Mouse (Mus musculus) hindbrain, postnatal 0 days (tissue): ENCODE data around the gene Tead3. TPM values are rescaled to one million over a fixed set of nuclear protein-coding genes. Genes with fewer than 3 reads are reported as not detected.
"Not testable (repeated sequence)": the region's sequence is repeated elsewhere in the genome, so short reads cannot be mapped to it uniquely, and the experiment has no call there.

Source experiments
- ATAC-seq: fragments of 200-750 bp; cut with Nextera tagmentation; 2 replicates; pipeline ENCODE4 v1.8.0; 2017; ENCODE audit warnings: mild to moderate bottlenecking, moderate TSS enrichment, moderate library complexity
- DNase-seq: peaks from one replicate; pipeline ENCODE4 v3.0.0-alpha.2; 2015; ENCODE audit warnings: low spot score
- H3K27ac ChIP-seq: fragments of 300-500 bp; sonication (generic); 2 replicates; pipeline ENCODE4 v1.5.1; 2014; ENCODE audit warnings: mild to moderate bottlenecking
- H3K27me3 ChIP-seq: fragments of 300-500 bp; sonication (generic); 2 replicates; pipeline ENCODE4 v1.6.1; 2014; ENCODE audit warnings: low read length, mixed read lengths; ENCODE audit not compliant: insufficient read depth
- H3K36me3 ChIP-seq: fragments of 300-500 bp; sonication (generic); 2 replicates; pipeline ENCODE4 v1.6.1; 2014; ENCODE audit warnings: low read length, mixed read lengths; ENCODE audit not compliant: insufficient read depth
- H3K4me1 ChIP-seq: fragments of 300-500 bp; sonication (generic); 2 replicates; pipeline ENCODE4 v1.6.1; 2014; ENCODE audit warnings: antibody characterized with exemption, low read length, mixed read lengths; ENCODE audit not compliant: insufficient read depth
- H3K4me2 ChIP-seq: fragments of 300-500 bp; sonication (generic); 2 replicates; pipeline ENCODE4 v1.6.1; 2014; ENCODE audit warnings: low read depth, mild to moderate bottlenecking, low read length, moderate library complexity, mixed read lengths
- H3K4me3 ChIP-seq: fragments of 300-500 bp; sonication (generic); 2 replicates; pipeline ENCODE4 v1.5.1; 2014; ENCODE audit warnings: low read length
- H3K9ac ChIP-seq: fragments of 300-500 bp; sonication (generic); replicated peaks from 2 replicates; pipeline ENCODE4 v1.6.1; 2014; ENCODE audit warnings: mild to moderate bottlenecking, low read length, moderate library complexity, mixed read lengths
- H3K9me3 ChIP-seq: fragments of 300-500 bp; sonication (generic); 2 replicates; pipeline ENCODE4 v1.6.1; 2016; ENCODE audit warnings: low read length, mixed read lengths
- CTCF ChIP-seq: IDR thresholded peaks from 2 replicates; pipeline ENCODE4 v1.5.1; 2016; ENCODE audit warnings: antibody characterized with exemption, control low read depth, low read depth
- WGBS: fragments of 180-500 bp; shearing (Covaris S2); extraction: QIAGEN DNeasy Blood & Tissue Kit; methylation state at CpG from one replicate; pipeline ENCODE4 v1.1.7; 2014; 5-methylcytosine and 5-hydroxymethylcytosine counted together
- polyA plus RNA-seq: library from polyadenylated mRNA; unstranded; fragments of >200 nt; fragmentation: Nextera tagmentation; extraction: Ambion mirVana; gene quantifications from 2 replicates; pipeline ENCODE4 v1.2.1, GENCODE M21; 2015
- total RNA-seq: library from RNA; depleted of rRNA; stranded (reverse); fragments of >200 nt; gene quantifications from 2 replicates; pipeline ENCODE4 v1.2.3, GENCODE M21; 2014

Gene Tead3
- total and polyA plus RNA-seq, 2 experiments from 2014 or later, result 1.7 to 9.4 TPM

DNA sequence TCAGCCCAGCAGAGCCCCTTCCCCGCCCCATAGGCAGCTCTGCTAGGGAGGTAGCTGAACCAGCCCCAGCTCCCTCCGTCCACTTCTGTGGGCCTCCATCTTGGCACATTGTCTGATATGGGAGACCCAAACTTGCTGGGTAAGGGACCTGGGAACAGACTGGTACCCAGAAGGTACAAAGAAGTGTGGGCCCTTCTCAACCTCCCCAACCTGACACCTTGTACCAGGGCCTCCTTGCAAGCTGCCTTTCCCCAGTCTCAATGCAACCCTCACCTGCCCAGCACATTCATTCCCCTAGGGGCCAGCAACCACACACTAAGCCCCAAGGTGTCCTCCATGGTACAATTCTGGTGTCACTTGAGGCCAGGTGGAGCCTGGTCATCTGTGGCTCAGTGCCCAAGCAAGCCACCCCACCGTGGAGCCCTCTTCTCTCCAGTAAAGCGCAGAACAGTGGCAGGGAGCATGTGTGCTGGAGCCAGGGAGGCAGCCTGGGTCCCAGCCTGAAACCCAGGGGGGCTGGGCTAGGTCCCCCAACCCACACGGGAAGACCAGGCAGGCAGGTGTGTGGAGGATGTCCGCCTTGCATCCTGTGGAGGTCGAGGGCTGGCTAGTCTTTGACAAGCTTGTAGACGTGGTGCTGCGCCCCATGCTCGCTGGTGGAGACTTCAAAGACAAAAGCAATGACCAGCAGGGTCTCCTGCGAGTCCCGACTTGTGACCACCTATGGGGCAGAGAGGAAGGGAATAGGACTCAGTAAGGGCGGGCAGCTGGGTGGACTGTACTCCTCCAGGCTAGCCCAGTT is 18.3 kb downstream of the Tead3 start:
- ATAC-seq (no peak), DNase-seq (no peak)
- Histone ChIP-seq H3K4me1 (peaks cover 17% of the 10 kb centered on the region), H3K9me3 (no peaks in the 10 kb centered on the region), H3K4me2 (no peak overlapping the region), H3K4me3 (no peak overlapping the region), H3K9ac (no peak overlapping the region), H3K27me3 (no peaks in the 10 kb centered on the region), H3K36me3 (peaks cover 15% of the 10 kb centered on the region), H3K27ac (no peak overlapping the region)
- no peak for TF ChIP-seq CTCF
- 45% methylated on average over 13 of the region's 13 CpGs for WGBS

DNA sequence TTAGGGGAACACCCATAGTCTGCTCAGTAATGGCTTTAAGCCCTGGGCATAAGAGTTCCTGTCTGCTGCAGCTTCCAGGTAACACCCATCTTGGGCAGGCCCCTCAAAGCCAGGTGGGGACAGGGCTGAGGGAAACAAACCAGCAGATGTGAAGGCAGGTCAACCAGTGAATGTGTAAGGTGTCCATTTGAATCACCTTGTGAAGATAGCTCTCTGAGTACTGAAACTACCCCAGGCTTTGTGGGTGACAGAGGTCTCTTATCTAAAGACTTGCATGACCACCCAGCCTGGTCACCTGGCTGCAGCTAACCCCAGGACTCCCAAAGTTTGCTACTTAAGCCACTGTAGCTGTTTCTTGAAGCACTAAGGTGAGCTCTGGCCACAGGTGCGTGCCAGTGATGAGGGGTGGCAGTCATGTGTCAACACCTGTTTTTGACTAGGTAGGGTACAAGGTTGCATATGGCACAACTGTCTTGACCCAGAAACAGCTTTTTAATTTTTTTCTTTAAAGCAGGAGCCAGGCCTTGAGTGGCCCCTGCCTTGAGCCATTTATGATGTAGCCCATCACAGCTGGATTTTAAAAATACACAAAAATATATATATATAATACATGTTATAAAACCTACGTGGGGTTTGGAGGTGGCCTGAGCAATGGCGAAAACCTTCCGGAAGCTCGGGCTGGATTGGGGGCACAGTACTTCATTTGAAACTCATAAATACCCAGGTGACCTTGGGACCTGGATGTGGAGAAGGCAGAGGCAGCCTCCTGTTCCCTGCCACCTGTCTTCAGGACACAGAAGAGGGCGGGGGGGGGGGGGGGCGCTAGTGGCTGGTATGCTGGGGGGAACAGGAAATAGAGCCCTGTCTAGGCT is 19.1 kb downstream of the Tead3 start:
- Histone ChIP-seq H3K4me2 (no peak overlapping the region), H3K9ac (no peak overlapping the region), H3K4me1 (peaks cover 17% of the 10 kb centered on the region), H3K9me3 (no peaks in the 10 kb centered on the region), H3K36me3 (peaks cover 15% of the 10 kb centered on the region), H3K27ac (no peak overlapping the region; the same call in 1 of the 2 replicates), H3K27me3 (no peaks in the 10 kb centered on the region), H3K4me3 (no peak overlapping the region)
- ATAC-seq (no peak), DNase-seq (no peak)
- TF ChIP-seq CTCF, result no peak
- WGBS, result 40% methylated on average over 7 of the region's 7 CpGs

DNA sequence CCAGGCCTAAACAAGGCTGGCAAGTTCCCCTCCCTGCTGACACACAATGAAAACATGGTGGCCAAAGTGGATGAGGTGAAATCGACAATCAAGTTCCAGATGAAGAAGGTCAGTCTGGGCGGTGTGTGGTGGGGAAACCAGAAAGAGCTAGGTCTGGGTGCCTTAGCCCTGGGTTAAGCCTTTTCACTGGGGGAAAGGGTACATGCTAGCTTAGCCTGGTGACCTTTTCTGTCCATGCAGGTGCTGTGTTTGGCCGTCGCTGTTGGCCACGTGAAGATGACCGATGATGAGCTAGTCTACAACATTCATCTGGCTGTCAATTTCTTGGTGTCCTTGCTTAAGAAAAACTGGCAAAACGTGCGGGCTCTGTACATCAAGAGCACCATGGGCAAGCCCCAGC is 20.0 kb downstream of the Tead3 start:
- not testable (repeated sequence) for H3K4me3 ChIP-seq, ATAC-seq, DNase-seq, H3K27ac ChIP-seq, H3K9ac ChIP-seq, H3K27me3 ChIP-seq, H3K4me2 ChIP-seq, H3K9me3 ChIP-seq
- WGBS, result 79% methylated on average over 6 of the region's 8 CpGs
- peaks cover 17% of the 10 kb centered on the region for H3K4me1 ChIP-seq
- H3K36me3 ChIP-seq, result peaks cover 15% of the 10 kb centered on the region

DNA sequence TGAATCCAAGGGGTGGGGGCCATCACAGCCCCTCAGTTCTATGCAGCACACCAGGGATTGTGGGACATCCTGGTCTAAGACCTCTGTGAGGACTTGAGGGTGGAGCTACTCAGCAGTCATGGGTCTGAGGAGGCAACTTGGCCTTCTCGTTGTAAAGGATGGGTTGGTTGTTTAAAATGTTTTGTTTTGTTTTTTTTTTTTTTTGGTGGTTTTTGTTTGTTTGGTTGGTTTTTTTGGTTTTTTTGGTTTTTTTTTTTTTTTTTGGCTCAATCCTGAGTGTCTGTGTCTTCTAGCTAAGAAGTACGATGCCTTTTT is 20.4 kb downstream of the Tead3 start:
- no peak for DNase-seq
- Histone ChIP-seq H3K9me3 (no peaks in the 10 kb centered on the region), H3K4me3 (peak overlapping the region; percentile 67), H3K27me3 (no peaks in the 10 kb centered on the region), H3K4me2 (peak overlapping the region; percentile 88), H3K27ac (no peak overlapping the region), H3K4me1 (peaks cover 17% of the 10 kb centered on the region), H3K9ac (no peak overlapping the region; the same call in 1 of the 2 replicates), H3K36me3 (peaks cover 15% of the 10 kb centered on the region)
- no peak for TF ChIP-seq CTCF
- 49% methylated on average over 2 of the region's 2 CpGs for WGBS
- ATAC-seq, result no peak

DNA sequence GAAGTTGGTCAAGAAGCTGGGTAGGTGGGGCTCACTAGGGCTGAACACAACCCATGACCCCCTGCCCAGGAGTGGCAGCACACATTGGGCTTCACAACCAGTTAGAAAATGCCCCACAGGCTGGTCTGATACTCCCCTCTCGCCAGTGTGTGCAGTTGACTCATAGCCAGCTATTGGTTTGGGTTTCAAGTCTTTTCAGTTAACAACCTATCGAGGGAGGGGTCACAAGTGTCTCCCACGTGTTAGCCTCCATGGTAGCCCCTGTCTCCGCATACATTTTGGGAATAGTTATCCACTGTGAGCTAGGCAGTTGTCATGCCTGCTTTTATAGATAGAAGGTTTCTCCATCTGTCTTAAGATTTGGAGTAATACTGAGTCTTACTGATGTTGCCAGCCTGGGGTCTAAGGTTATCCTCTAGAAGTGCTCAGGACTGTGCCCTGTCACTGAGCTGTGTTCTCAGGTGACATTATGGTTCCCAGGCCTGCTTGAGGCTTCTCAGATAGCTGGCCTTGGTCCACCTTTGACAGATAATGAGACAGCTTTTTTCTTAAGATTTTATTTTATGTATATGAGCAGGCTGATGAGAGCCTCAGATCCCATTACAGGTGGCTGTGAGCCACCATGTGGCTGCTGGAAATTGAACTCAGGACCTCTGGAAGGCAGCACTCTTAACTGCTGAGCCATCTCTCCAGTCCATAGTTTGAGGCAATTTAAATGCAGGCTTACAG is 20.9 kb downstream of the Tead3 start:
- peak overlapping the region; percentile 88 for H3K4me2 ChIP-seq
- no peaks in the 10 kb centered on the region for H3K27me3 ChIP-seq
- H3K27ac ChIP-seq, result peak overlapping the region; percentile 96
- peak overlapping the region; percentile 75 for H3K9ac ChIP-seq
- 6% methylated on average over 4 of the region's 4 CpGs for WGBS
- peaks cover 17% of the 10 kb centered on the region for H3K4me1 ChIP-seq
- no peaks in the 10 kb centered on the region for H3K9me3 ChIP-seq
- H3K4me3 ChIP-seq, result peak overlapping the region; percentile 67
- peaks cover 15% of the 10 kb centered on the region for H3K36me3 ChIP-seq
- DNase-seq, result no peak
- no peak for TF ChIP-seq CTCF
- ATAC-seq, result no peak

DNA sequence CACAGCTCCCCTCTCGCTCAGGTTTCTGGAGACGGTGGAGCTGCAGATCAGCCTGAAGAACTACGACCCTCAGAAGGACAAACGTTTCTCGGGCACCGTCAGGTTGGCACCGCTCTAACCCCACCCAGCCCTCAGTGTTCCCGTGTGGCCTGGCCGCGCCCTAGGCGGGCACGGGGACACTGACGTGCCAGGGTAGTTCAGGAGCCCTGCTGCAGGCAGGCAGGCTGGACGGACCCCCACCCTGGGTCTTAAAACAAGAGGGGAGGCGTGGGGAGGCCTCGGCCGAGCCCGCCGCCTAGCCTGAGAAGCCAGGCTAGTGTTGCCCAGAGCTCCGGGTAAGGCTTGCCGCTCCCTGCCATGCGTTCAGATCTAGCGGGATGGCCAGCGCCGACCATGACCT is 21.7 kb downstream of the Tead3 start:
- Histone ChIP-seq H3K4me2 (peak overlapping the region; percentile 88), H3K27ac (peak overlapping the region; percentile 96), H3K9ac (peak overlapping the region; percentile 75), H3K4me3 (peak overlapping the region; percentile 67), H3K4me1 (peaks cover 17% of the 10 kb centered on the region), H3K9me3 (no peaks in the 10 kb centered on the region), H3K36me3 (peaks cover 15% of the 10 kb centered on the region), H3K27me3 (no peaks in the 10 kb centered on the region)
- DNase-seq (peak; percentile 31), ATAC-seq (peak; percentile 30)
- no peak for TF ChIP-seq CTCF
- under 1% methylated on average over 25 of the region's 25 CpGs for WGBS
